Mouse (Mus musculus) retina, adult 2 months (tissue): Measurements from ENCODE around the gene Gm44502.

Experiments used
- DNase-seq: peaks from one replicate; pipeline ENCODE4 v3.0.0-alpha.2; 2012; ENCODE audit warnings: low read depth, low spot score

Gene Gm44502

GRCm38 (mm10) chr15:89402471-89402870 is 27.0 kb downstream of the Gm44502 start:
- no peak for DNase-seq

GRCm38 (mm10) chr15:89399716-89400115 is 29.8 kb downstream of the Gm44502 start:
- DNase-seq = no peak

- DNase-seq = no peak
Observed at GRCm38 (mm10) chr15:89398146-89398545, 31.4 kb downstream of the Gm44502 start.

- no peak for DNase-seq
Observed at GRCm38 (mm10) chr15:89396883-89397282, 32.6 kb downstream of the Gm44502 start.

- no peak for DNase-seq
Observed at GRCm38 (mm10) chr15:89390081-89390480, 39.4 kb downstream of the Gm44502 start.

- DNase-seq = no peak
Observed at GRCm38 (mm10) chr15:89387127-89387526, 42.4 kb downstream of the Gm44502 start.

- DNase-seq = no peak
Observed at GRCm38 (mm10) chr15:89384617-89385016, 44.9 kb downstream of the Gm44502 start, which contains the start of gene Klhdc7b. TSS of gene Klhdc7b (plus strand) at chr15:89384917.

GRCm38 (mm10) chr15:89379429-89379828 is 50.1 kb downstream of the Gm44502 start:
- DNase-seq = no peak

- DNase-seq = no peak
Observed at GRCm38 (mm10) chr15:89378831-89379401, 50.6 kb downstream of the Gm44502 start, which contains the start of gene Odf3b. TSS of gene Odf3b (minus strand) at chr15:89379282.

GRCm38 (mm10) chr15:89377938-89378828 is 51.3 kb downstream of the Gm44502 start:
- no peak for DNase-seq

- no peak for DNase-seq
Observed at GRCm38 (mm10) chr15:89377362-89377761, 52.1 kb downstream of the Gm44502 start.

- DNase-seq = no peak
Observed at GRCm38 (mm10) chr15:89376957-89377356, 52.5 kb downstream of the Gm44502 start, which contains the start of gene Tymp. TSS of gene Tymp (minus strand) at chr15:89377039.

- DNase-seq = no peak
Observed at GRCm38 (mm10) chr15:89376040-89376439, 53.5 kb downstream of the Gm44502 start.

GRCm38 (mm10) chr15:89374801-89375534 is 54.5 kb downstream of the Gm44502 start:
- DNase-seq = no peak

- no peak for DNase-seq
Observed at GRCm38 (mm10) chr15:89374340-89374739, 55.2 kb downstream of the Gm44502 start.

GRCm38 (mm10) chr15:89373762-89374248 is 55.7 kb downstream of the Gm44502 start, which contains the start of gene Sco2:
TSS of gene Sco2 (minus strand) at chr15:89373846.
- DNase-seq = peak; percentile 71

- DNase-seq = no peak
Observed at GRCm38 (mm10) chr15:89373027-89373761, 56.3 kb downstream of the Gm44502 start.

- no peak for DNase-seq
Observed at GRCm38 (mm10) chr15:89372536-89372935, 57.0 kb downstream of the Gm44502 start.

- DNase-seq = no peak
Observed at GRCm38 (mm10) chr15:89372068-89372467, 57.4 kb downstream of the Gm44502 start.
